Mouse (Mus musculus): ENCODE data around the gene Itpkb.

DNA sequence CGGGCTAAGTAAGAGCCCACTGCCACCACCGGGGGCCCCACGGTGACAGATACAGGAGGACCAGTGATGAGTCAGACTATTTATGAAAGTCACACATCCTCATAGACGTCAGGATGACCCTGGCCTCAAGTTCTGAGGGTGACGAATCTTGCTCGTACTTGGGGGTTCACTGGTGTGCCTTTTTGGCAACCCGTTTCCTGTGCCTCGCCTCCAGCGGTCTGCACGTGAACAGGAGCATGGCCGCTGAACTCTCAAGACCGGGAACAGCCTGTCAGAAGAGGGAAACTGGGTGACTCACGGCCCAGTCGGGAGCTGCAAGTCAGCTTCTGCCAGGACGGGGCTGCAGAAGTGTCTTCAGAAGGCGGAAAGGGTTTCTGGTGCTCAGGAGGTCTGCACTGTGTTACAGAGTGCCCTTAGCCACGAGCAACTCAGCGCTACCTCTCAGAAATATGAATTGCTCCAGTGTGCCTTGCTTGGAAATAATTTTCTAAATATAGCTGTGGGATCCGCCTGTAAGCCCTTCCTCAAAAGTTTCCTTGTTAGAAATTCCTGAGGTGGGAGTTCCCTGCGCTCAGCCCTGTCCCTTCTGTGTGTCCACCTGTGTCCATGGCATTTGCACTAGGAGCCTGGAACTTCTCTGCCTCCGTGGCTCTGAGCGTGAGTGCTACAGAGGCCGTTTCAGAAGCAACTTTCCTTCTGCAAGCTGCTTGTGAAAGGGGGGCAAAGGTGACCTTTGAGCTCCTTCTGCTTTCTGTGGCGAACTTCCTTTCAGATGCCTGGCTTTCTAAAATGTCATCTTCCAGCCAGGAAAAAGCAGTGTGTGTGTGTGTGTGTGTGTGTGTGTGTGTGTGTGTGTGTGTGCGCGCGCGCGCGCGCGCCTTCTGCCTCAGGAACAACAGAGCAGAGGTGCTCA, 73.7 kb downstream of the Itpkb start:
- TF ChIP-seq CTCF (IDR thresholded peaks at IDR 0.05) (no peak), EP300 (IDR thresholded peaks at IDR 0.05) (peak; percentile 93)

All from lung, postnatal 0 days (tissue).